Mouse (Mus musculus) CH12.LX (cell line): ENCODE measurements around the gene Chd2. TPM values are rescaled to one million over a fixed set of nuclear protein-coding genes. Genes with fewer than 3 reads are reported as not detected.

Experiments used
- DNase-seq: peaks from one replicate; pipeline ENCODE4 v3.0.0-alpha.2; 2013; ENCODE audit errors: extremely low read depth
- H3K27ac ChIP-seq: 2 replicates; pipeline ENCODE4 v1.5.1; 2012; ENCODE audit warnings: low read depth, mild to moderate bottlenecking, control low read depth, moderate library complexity; ENCODE audit not compliant: insufficient read depth
- H3K27me3 ChIP-seq: replicated peaks from 2 replicates; pipeline ENCODE3; 2012; ENCODE audit warnings: inconsistent platforms
- H3K36me3 ChIP-seq, 2 experiments: replicated peaks in 1 of 2; 2 replicates each; pipeline versions ENCODE3 to v1.6.1; 2012; ENCODE audit warnings: inconsistent platforms in 1 of 2, low read length in 1 of 2, mild to moderate bottlenecking in 1 of 2, mixed read lengths in 1 of 2, moderate library complexity in 1 of 2; ENCODE audit not compliant: control insufficient read depth in 1 of 2, insufficient read depth in 1 of 2
- H3K4me1 ChIP-seq, 2 experiments: 2 replicates each; pipeline ENCODE4 v1.6.1; 2012; ENCODE audit warnings: inconsistent platforms in 1 of 2, moderate library complexity in 1 of 2; ENCODE audit not compliant: insufficient read depth in 2 of 2, control insufficient read depth in 1 of 2
- H3K4me2 ChIP-seq: 2 replicates; pipeline ENCODE4 v1.6.1; 2012; ENCODE audit warnings: low read depth, mild to moderate bottlenecking, control low read depth; ENCODE audit not compliant: poor library complexity, insufficient read depth, severe bottlenecking
- H3K4me3 ChIP-seq, 3 experiments: fragments of 150-350 bp in 1 of 3; sonication (generic) in 1 of 3; replicated peaks in 1 of 3; 2 replicates each; pipeline versions ENCODE3 to v1.5.1; 2011 to 2012; ENCODE audit warnings: low read depth in 2 of 3, low read length in 2 of 3, mild to moderate bottlenecking in 2 of 3, moderate library complexity in 2 of 3, control low read depth in 1 of 3, improper control_type of control experiment in 1 of 3, inconsistent platforms in 1 of 3, mixed read lengths in 1 of 3; ENCODE audit not compliant: poor library complexity in 1 of 3
- H3K79me2 ChIP-seq: replicated peaks from 2 replicates; pipeline ENCODE4 v1.6.1; 2012; ENCODE audit warnings: mild to moderate bottlenecking, moderate library complexity; ENCODE audit not compliant: control insufficient read depth, poor library complexity, insufficient read depth, severe bottlenecking; ENCODE audit errors: extremely low read depth
- H3K9ac ChIP-seq: 2 replicates; pipeline ENCODE4 v1.6.1; 2012; ENCODE audit warnings: low read depth, mild to moderate bottlenecking, control low read depth, moderate library complexity; ENCODE audit not compliant: insufficient read depth
- H3K9me3 ChIP-seq: replicated peaks from 2 replicates; pipeline ENCODE3; 2012; ENCODE audit warnings: low read length, inconsistent platforms, mixed read lengths
- BHLHE40 ChIP-seq: IDR thresholded peaks from 2 replicates; pipeline ENCODE4 v1.6.1; 2011; ENCODE audit warnings: mild to moderate bottlenecking, low read depth, low read length, improper control_type of control experiment
- CHD1 ChIP-seq: IDR thresholded peaks from 2 replicates; pipeline ENCODE4 v1.6.1; 2012; ENCODE audit warnings: low read depth, low read length, improper control_type of control experiment, inconsistent platforms
- CHD2 ChIP-seq: IDR thresholded peaks from 2 replicates; pipeline ENCODE4 v1.6.1; 2011; ENCODE audit warnings: low read length, improper control_type of control experiment
- CTCF ChIP-seq, 2 experiments: IDR thresholded peaks in 1 of 2; conservative IDR thresholded peaks in 1 of 2; 2 replicates each; pipeline ENCODE4 v1.5.1; 2011 to 2012; ENCODE audit warnings: low read depth in 2 of 2, low read length in 2 of 2, improper control_type of control experiment in 1 of 2, inconsistent platforms in 1 of 2, mild to moderate bottlenecking in 1 of 2, moderate library complexity in 1 of 2
- E2F4 ChIP-seq: IDR thresholded peaks from 2 replicates; pipeline ENCODE4 v1.6.1; 2011; ENCODE audit warnings: low read depth, low read length, improper control_type of control experiment; ENCODE audit not compliant: insufficient replicate concordance
- ELF1 ChIP-seq: IDR thresholded peaks from 2 replicates; pipeline ENCODE4 v1.6.1; 2014; ENCODE audit warnings: low read depth, mild to moderate bottlenecking, inconsistent platforms, low read length, improper control_type of control experiment
- EP300 ChIP-seq: IDR thresholded peaks from 2 replicates; pipeline ENCODE4 v1.6.1; 2011; ENCODE audit warnings: low read length, improper control_type of control experiment
- GABPA ChIP-seq: IDR thresholded peaks from 2 replicates; pipeline ENCODE4 v1.6.1; 2012; ENCODE audit warnings: low read depth, low read length, improper control_type of control experiment, inconsistent platforms; ENCODE audit not compliant: insufficient replicate concordance
- HCFC1 ChIP-seq: IDR thresholded peaks from 2 replicates; pipeline ENCODE4 v1.6.1; 2012; ENCODE audit warnings: low read depth, mild to moderate bottlenecking, inconsistent platforms, low read length, improper control_type of control experiment
- JUND ChIP-seq: conservative IDR thresholded peaks from 2 replicates; pipeline ENCODE4 v1.6.1; 2011; ENCODE audit warnings: low read depth, low read length, improper control_type of control experiment
- KAT2A ChIP-seq: IDR thresholded peaks from 2 replicates; pipeline ENCODE4 v1.6.1; 2012; ENCODE audit warnings: low read length, improper control_type of control experiment, inconsistent platforms; ENCODE audit not compliant: insufficient replicate concordance
- MAFK ChIP-seq: IDR thresholded peaks from 2 replicates; pipeline ENCODE4 v1.6.1; 2011; ENCODE audit warnings: low read length, improper control_type of control experiment; ENCODE audit not compliant: insufficient replicate concordance
- MAZ ChIP-seq: IDR thresholded peaks from 2 replicates; pipeline ENCODE4 v1.6.1; 2012; ENCODE audit warnings: low read depth, mild to moderate bottlenecking, inconsistent platforms, low read length, improper control_type of control experiment, moderate library complexity
- MEF2A ChIP-seq: IDR thresholded peaks from 2 replicates; pipeline ENCODE4 v1.6.1; 2014; ENCODE audit warnings: low read depth, mild to moderate bottlenecking, inconsistent platforms, low read length, improper control_type of control experiment, borderline replicate concordance
- MXI1 ChIP-seq: IDR thresholded peaks from 2 replicates; pipeline ENCODE4 v1.6.1; 2011; ENCODE audit warnings: mild to moderate bottlenecking, low read depth, low read length, improper control_type of control experiment
- MYC ChIP-seq: IDR thresholded peaks from 2 replicates; pipeline ENCODE4 v1.6.1; 2011; ENCODE audit warnings: low read depth, mild to moderate bottlenecking, improper control_type of control experiment, low read length
- NELFE ChIP-seq: IDR thresholded peaks from 2 replicates; pipeline ENCODE4 v1.6.1; 2011; ENCODE audit warnings: low read depth, low read length, improper control_type of control experiment
- NRF1 ChIP-seq: IDR thresholded peaks from 2 replicates; pipeline ENCODE4 v1.6.1; 2014; ENCODE audit warnings: low read depth, mild to moderate bottlenecking, inconsistent platforms, low read length, improper control_type of control experiment, moderate library complexity
- PAX5 ChIP-seq: IDR thresholded peaks from 2 replicates; pipeline ENCODE4 v1.6.1; 2012; ENCODE audit warnings: low read length, inconsistent platforms, mixed read lengths
- POLR2A ChIP-seq: IDR thresholded peaks from 2 replicates; pipeline ENCODE4 v1.6.1; 2011; ENCODE audit warnings: low read depth, mild to moderate bottlenecking, improper control_type of control experiment, low read length
- POLR2AphosphoS2 ChIP-seq: IDR thresholded peaks from 2 replicates; pipeline ENCODE4 v1.6.1; 2011; ENCODE audit warnings: low read depth, low read length, improper control_type of control experiment
- RCOR1 ChIP-seq: conservative IDR thresholded peaks from 2 replicates; pipeline ENCODE4 v1.6.1; 2012; ENCODE audit warnings: low read depth, mild to moderate bottlenecking, inconsistent platforms, low read length, improper control_type of control experiment
- SMC3 ChIP-seq: IDR thresholded peaks from 2 replicates; pipeline ENCODE4 v1.6.1; 2011; ENCODE audit warnings: low read depth, low read length, improper control_type of control experiment
- TBP ChIP-seq: conservative IDR thresholded peaks from 2 replicates; pipeline ENCODE4 v1.6.1; 2011; ENCODE audit warnings: low read depth, low read length, improper control_type of control experiment
- TCF12 ChIP-seq: IDR thresholded peaks from 2 replicates; pipeline ENCODE4 v1.6.1; 2014; ENCODE audit warnings: low read depth, mild to moderate bottlenecking, inconsistent platforms, low read length, improper control_type of control experiment
- UBTF ChIP-seq: IDR thresholded peaks from 2 replicates; pipeline ENCODE4 v1.6.1; 2012; ENCODE audit warnings: low read depth, mild to moderate bottlenecking, inconsistent platforms, low read length, improper control_type of control experiment, moderate library complexity
- USF2 ChIP-seq: conservative IDR thresholded peaks from 2 replicates; pipeline ENCODE4 v1.6.1; 2011; ENCODE audit warnings: low read depth, low read length, improper control_type of control experiment
- ZMIZ1 ChIP-seq: IDR thresholded peaks from 2 replicates; pipeline ENCODE4 v1.6.1; 2012; ENCODE audit warnings: low read depth, mild to moderate bottlenecking, inconsistent platforms, low read length, improper control_type of control experiment
- dilution Hi-C: fragments of 300-500 bp; cut with MboI; formaldehyde crosslinking; loops from 2 replicates; pipeline ENCODE4 v1.14.3; 2020; ENCODE audit warnings: low sequenced_read_pairs; ENCODE audit not compliant: extremely low pct_unique_long_range_greater_than_20kb, extremely low pct_ligation_motif_present
- in situ Hi-C: fragments of 300-500 bp; cut with MboI; formaldehyde crosslinking; loops from 3 replicates; pipeline ENCODE4 v1.14.3; 2019; ENCODE audit warnings: low sequenced_read_pairs, low pct_ligation_motif_present, low pct_unique_long_range_greater_than_20kb, mixed read lengths
- polyA plus RNA-seq: library from polyadenylated mRNA; unstranded; fragments of >175 nt; gene quantifications from 2 replicates; pipeline ENCODE4 v1.2.1, GENCODE M21; 2012; ENCODE audit warnings: low read depth; ENCODE audit not compliant: insufficient read length
- total RNA-seq, 2 experiments: library from RNA; depleted of rRNA; stranded (reverse); fragments of 300-350 nt in 1 of 2; fragments of >200 nt in 1 of 2; gene quantifications; 2 replicates each; pipeline ENCODE4 v1.2.3; 2012 to 2014

The Chd2 gene
- total and polyA plus RNA-seq, 3 experiments = 23.2 to 39.3 (median 30.9) TPM

DNA sequence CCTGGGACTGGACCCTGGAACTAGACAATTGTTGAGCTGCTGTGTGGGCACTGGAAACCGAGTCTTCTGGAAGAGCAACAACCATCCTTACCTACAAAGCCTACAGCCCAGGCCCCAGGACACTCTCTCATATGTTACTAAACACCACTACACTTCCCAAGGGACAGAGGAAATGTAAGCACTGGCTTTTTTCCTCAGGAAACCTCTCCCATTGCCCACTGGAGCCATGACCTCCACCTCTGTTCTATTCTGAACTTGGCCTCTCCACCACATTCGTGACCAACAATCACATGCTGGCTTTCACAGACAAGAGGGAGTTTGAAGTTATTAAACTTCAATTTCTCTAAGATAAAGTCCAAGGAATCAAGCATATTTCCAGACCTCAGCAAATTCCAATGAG is 43.4 kb downstream of the Chd2 start:
- Histone ChIP-seq H3K27ac (no peak overlapping the region), H3K4me3 (no peak overlapping the region), H3K27me3 (no peaks in the 10 kb centered on the region), H3K4me1 (no peaks in the 10 kb centered on the region), H3K9me3 (no peaks in the 10 kb centered on the region), H3K4me2 (no peak overlapping the region), H3K9ac (no peak overlapping the region), H3K79me2 (peaks cover 6% of the 10 kb centered on the region; the same call in 1 of the 2 replicates), H3K36me3 (peaks cover 71 to 86% of the 10 kb centered on the region in 2 experiments)
- DNase-seq = no peak
- dilution Hi-C loops (no loop called here), in situ Hi-C loops (no loop called here)
- no peak for TF ChIP-seq MAFK
- TF ChIP-seq MYC = no peak
- TF ChIP-seq EP300 = no peak
- no peak for TF ChIP-seq E2F4
- TF ChIP-seq USF2 = no peak
- no peak for TF ChIP-seq NRF1
- no peak for TF ChIP-seq CHD1
- TF ChIP-seq SMC3 = no peak
- no peak for TF ChIP-seq BHLHE40
- TF ChIP-seq TBP = no peak
- TF ChIP-seq TCF12 = no peak
- no peak for TF ChIP-seq CTCF (conservative IDR thresholded peaks at IDR 0.05 in 1 of 2, IDR thresholded peaks at IDR 0.05 in 1 of 2; ENCODE audit: low read depth in 2 of 2, low read length in 2 of 2)
- no peak for TF ChIP-seq CHD2
- no peak for TF ChIP-seq NELFE
- no peak for TF ChIP-seq JUND
- TF ChIP-seq KAT2A = no peak
- no peak for TF ChIP-seq HCFC1
- TF ChIP-seq POLR2A = no peak
- no peak for TF ChIP-seq ELF1
- TF ChIP-seq MAZ = no peak

DNA sequence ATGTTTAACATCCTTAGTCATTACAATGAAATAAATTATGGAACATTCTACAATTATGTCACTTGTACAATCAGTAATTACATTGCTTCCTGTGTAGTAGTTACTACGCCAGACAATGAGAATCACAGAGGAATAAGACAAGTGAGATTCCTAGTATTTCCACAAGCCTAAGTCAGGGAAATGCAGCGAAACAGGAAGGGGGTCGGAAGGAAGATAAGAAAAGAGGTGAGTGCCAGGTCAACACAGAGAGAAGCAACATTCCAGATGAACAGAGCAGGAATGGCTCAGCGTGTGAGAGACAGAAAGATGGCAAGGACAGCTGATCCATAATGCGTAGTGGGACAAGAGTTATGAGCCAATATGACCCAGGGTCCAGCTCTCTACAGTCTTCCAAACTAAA is 52.4 kb downstream of the Chd2 start:
- Histone ChIP-seq H3K4me1 (peaks cover 0 to 11% of the 10 kb centered on the region in 2 experiments; a peak in 2 of 4 replicates), H3K4me3 (no peak overlapping the region), H3K9me3 (no peaks in the 10 kb centered on the region), H3K36me3 (peaks cover 75 to 87% of the 10 kb centered on the region in 2 experiments), H3K4me2 (no peak overlapping the region), H3K9ac (no peak overlapping the region), H3K27me3 (no peaks in the 10 kb centered on the region), H3K79me2 (peaks cover 4% of the 10 kb centered on the region; the same call in 1 of the 2 replicates), H3K27ac (no peak overlapping the region)
- no peak for DNase-seq
- in situ Hi-C loops (no loop called here), dilution Hi-C loops (no loop called here)
- TF ChIP-seq MXI1 (no peak), MAFK (no peak), POLR2AphosphoS2 (no peak), GABPA (no peak), KAT2A (no peak), TBP (no peak), RCOR1 (no peak), MYC (no peak), NRF1 (no peak), USF2 (no peak), UBTF (no peak), MEF2A (no peak), PAX5 (no peak), ZMIZ1 (no peak), TCF12 (no peak), EP300 (no peak), E2F4 (no peak), SMC3 (no peak), HCFC1 (no peak), CHD2 (no peak)
